Mouse (Mus musculus) macrophage (primary cell): ENCODE measurements at regions not wholly inside any gene's neighbourhood (a gene's known extent, or its start where the extent isn't known, plus 50 kb on each side); places are given as distances from the start of the nearest gene placed in this dataset.

Source experiments
- H3K27ac ChIP-seq: fragments of 350-480 bp; formaldehyde crosslinking; 2 replicates; pipeline ENCODE4 v1.9.0; 2021
- H3K36me3 ChIP-seq: fragments of 350-480 bp; formaldehyde crosslinking; 2 replicates; pipeline ENCODE4 v1.9.0; 2021; ENCODE audit errors: inconsistent target
- H3K4me3 ChIP-seq: fragments of 350-480 bp; formaldehyde crosslinking; 2 replicates; pipeline ENCODE4 v1.9.0; 2021; ENCODE audit errors: inconsistent target
- H3K79me2 ChIP-seq: fragments of 350-480 bp; formaldehyde crosslinking; 2 replicates; pipeline ENCODE4 v1.9.0; 2021; ENCODE audit errors: inconsistent target
- WGBS: methylation state at CpG from one replicate; pipeline ENCODE4 v1.1.7; 2026; ENCODE audit warnings: inconsistent platforms; ENCODE audit not compliant: missing documents; 5-methylcytosine and 5-hydroxymethylcytosine counted together

- WGBS: 81% methylated on average over 7 of the region's 7 CpGs
- H3K36me3 ChIP-seq: no peaks in the 10 kb centered on the region
- no peak overlapping the region for H3K4me3 ChIP-seq
- no peaks in the 10 kb centered on the region for H3K79me2 ChIP-seq
- no peak overlapping the region for H3K27ac ChIP-seq
These were observed 392.9 kb downstream of the H2al1j start for GRCm38 (mm10) chrX:11720517-11720916.

GRCm38 (mm10) chrX:11722730-11723129, 395.1 kb downstream of the H2al1j start:
- H3K4me3 ChIP-seq: no peak overlapping the region
- H3K79me2 ChIP-seq: no peaks in the 10 kb centered on the region
- 56% methylated on average over 4 of the region's 4 CpGs for WGBS
- H3K27ac ChIP-seq: no peak overlapping the region
- H3K36me3 ChIP-seq: no peaks in the 10 kb centered on the region

- Histone ChIP-seq H3K36me3 (no peaks in the 10 kb centered on the region), H3K79me2 (no peaks in the 10 kb centered on the region), H3K4me3 (no peak overlapping the region), H3K27ac (no peak overlapping the region)
- WGBS: 95% methylated on average over 8 of the region's 8 CpGs
These were observed 397.1 kb downstream of the H2al1j start for GRCm38 (mm10) chrX:11724718-11725117.

GRCm38 (mm10) chrX:11726524-11727231, 399.1 kb downstream of the H2al1j start:
- Histone ChIP-seq H3K4me3 (no peak overlapping the region), H3K79me2 (no peaks in the 10 kb centered on the region), H3K36me3 (no peaks in the 10 kb centered on the region), H3K27ac (no peak overlapping the region)
- 63% methylated on average over 8 of the region's 8 CpGs for WGBS

GRCm38 (mm10) chrX:11728481-11728880, 400.9 kb downstream of the H2al1j start:
- no peaks in the 10 kb centered on the region for H3K36me3 ChIP-seq
- no peak overlapping the region for H3K27ac ChIP-seq
- 91% methylated on average over 4 of the region's 4 CpGs for WGBS
- no peaks in the 10 kb centered on the region for H3K79me2 ChIP-seq
- H3K4me3 ChIP-seq: no peak overlapping the region

- no peak overlapping the region for H3K4me3 ChIP-seq
- no peaks in the 10 kb centered on the region for H3K79me2 ChIP-seq
- 90% methylated on average over 6 of the region's 6 CpGs for WGBS
- H3K36me3 ChIP-seq: no peaks in the 10 kb centered on the region
- no peak overlapping the region for H3K27ac ChIP-seq
These were observed 402.4 kb downstream of the H2al1j start for GRCm38 (mm10) chrX:11729992-11730391.

GRCm38 (mm10) chrX:11732371-11732770, 404.7 kb downstream of the H2al1j start:
- 95% methylated on average over 2 of the region's 2 CpGs for WGBS
- H3K36me3 ChIP-seq: no peaks in the 10 kb centered on the region
- no peaks in the 10 kb centered on the region for H3K79me2 ChIP-seq
- H3K27ac ChIP-seq: no peak overlapping the region
- H3K4me3 ChIP-seq: no peak overlapping the region

- H3K27ac ChIP-seq: no peak overlapping the region
- no peaks in the 10 kb centered on the region for H3K36me3 ChIP-seq
- H3K79me2 ChIP-seq: no peaks in the 10 kb centered on the region
- 79% methylated on average over 17 of the region's 27 CpGs for WGBS
- H3K4me3 ChIP-seq: no peak overlapping the region
These were observed 407.1 kb downstream of the H2al1j start for GRCm38 (mm10) chrX:11734505-11735435.

- H3K4me3 ChIP-seq: no peak overlapping the region
- no peaks in the 10 kb centered on the region for H3K79me2 ChIP-seq
- no peaks in the 10 kb centered on the region for H3K36me3 ChIP-seq
- H3K27ac ChIP-seq: no peak overlapping the region
- 77% methylated on average over 17 of the region's 17 CpGs for WGBS
These were observed 408.0 kb downstream of the H2al1j start for GRCm38 (mm10) chrX:11735516-11736170.

- H3K4me3 ChIP-seq: no peak overlapping the region
- no peak overlapping the region for H3K27ac ChIP-seq
- WGBS: 88% methylated on average over 3 of the region's 3 CpGs
- H3K79me2 ChIP-seq: no peaks in the 10 kb centered on the region
- H3K36me3 ChIP-seq: no peaks in the 10 kb centered on the region
These were observed 408.9 kb downstream of the H2al1j start for GRCm38 (mm10) chrX:11736481-11736880.

GRCm38 (mm10) chrX:11739565-11739964, 411.9 kb downstream of the H2al1j start:
- WGBS: 86% methylated on average over 6 of the region's 7 CpGs
- no peaks in the 10 kb centered on the region for H3K36me3 ChIP-seq
- H3K79me2 ChIP-seq: no peaks in the 10 kb centered on the region
- no peak overlapping the region for H3K27ac ChIP-seq
- no peak overlapping the region for H3K4me3 ChIP-seq

- Histone ChIP-seq H3K36me3 (no peaks in the 10 kb centered on the region), H3K79me2 (no peaks in the 10 kb centered on the region), H3K27ac (no peak overlapping the region), H3K4me3 (no peak overlapping the region)
- 70% methylated on average over 3 of the region's 3 CpGs for WGBS
These were observed 414.2 kb downstream of the Bcor start for GRCm38 (mm10) chrX:11745911-11746310.

- H3K27ac ChIP-seq: no peak overlapping the region
- WGBS: 50% methylated on average over 4 of the region's 4 CpGs
- H3K79me2 ChIP-seq: no peaks in the 10 kb centered on the region
- no peaks in the 10 kb centered on the region for H3K36me3 ChIP-seq
- H3K4me3 ChIP-seq: no peak overlapping the region
These were observed 412.6 kb downstream of the Bcor start for GRCm38 (mm10) chrX:11747386-11748121.

GRCm38 (mm10) chrX:11748278-11748677, 411.9 kb downstream of the Bcor start:
- H3K36me3 ChIP-seq: no peaks in the 10 kb centered on the region
- 59% methylated on average over 3 of the region's 4 CpGs for WGBS
- no peak overlapping the region for H3K4me3 ChIP-seq
- H3K79me2 ChIP-seq: no peaks in the 10 kb centered on the region
- H3K27ac ChIP-seq: no peak overlapping the region
